Mouse (Mus musculus) ZHBTc4 (cell line): ENCODE measurements at regions not wholly inside any gene's neighbourhood (a gene's known extent, or its start where the extent isn't known, plus 50 kb on each side); places are given as distances from the start of the nearest gene placed in this dataset.

ENCODE experiments used
- DNase-seq: peaks from one replicate; pipeline ENCODE4 v3.0.0-alpha.2; 2011; ENCODE audit warnings: low read depth, low spot score

GRCm38 (mm10) chr14:45984135-45984892 is 326.4 kb upstream of the Ddhd1 start:
- DNase-seq = no peak

GRCm38 (mm10) chr14:45992041-45992869 is 334.3 kb upstream of the Ddhd1 start:
- no peak for DNase-seq

- no peak for DNase-seq
Observed at GRCm38 (mm10) chr14:45992870-45993135, 334.9 kb upstream of the Ddhd1 start.

- DNase-seq = peak; percentile 51
Observed at GRCm38 (mm10) chr14:45993669-45994068, 335.7 kb upstream of the Ddhd1 start.

GRCm38 (mm10) chr14:45996760-45997159 is 338.8 kb upstream of the Ddhd1 start:
- no peak for DNase-seq

- no peak for DNase-seq
Observed at GRCm38 (mm10) chr14:46004078-46004477, 346.1 kb upstream of the Ddhd1 start.

GRCm38 (mm10) chr14:46005307-46005706 is 347.4 kb upstream of the Ddhd1 start:
- DNase-seq = no peak

GRCm38 (mm10) chr14:46013232-46013631 is 355.3 kb upstream of the Ddhd1 start:
- no peak for DNase-seq

GRCm38 (mm10) chr14:46014090-46014489 is 356.1 kb upstream of the Ddhd1 start:
- DNase-seq = no peak

- DNase-seq = no peak
Observed at GRCm38 (mm10) chr14:46015682-46016400, 357.9 kb upstream of the Ddhd1 start.

- no peak for DNase-seq
Observed at GRCm38 (mm10) chr14:46016701-46017106, 358.8 kb upstream of the Ddhd1 start.

- DNase-seq = no peak
Observed at GRCm38 (mm10) chr14:46017286-46017685, 359.3 kb upstream of the Ddhd1 start.

GRCm38 (mm10) chr14:46017976-46018375 is 360.0 kb upstream of the Ddhd1 start:
- no peak for DNase-seq

GRCm38 (mm10) chr14:46019240-46020025 is 359.8 kb upstream of the Gm15217 start:
- no peak for DNase-seq

GRCm38 (mm10) chr14:46034301-46034700 is 344.9 kb upstream of the Gm15217 start:
- no peak for DNase-seq

GRCm38 (mm10) chr14:46060622-46061381 is 318.4 kb upstream of the Gm15217 start:
- peak; percentile 30 for DNase-seq

- no peak for DNase-seq
Observed at GRCm38 (mm10) chr14:46067102-46067801, 312.0 kb upstream of the Gm15217 start.

- no peak for DNase-seq
Observed at GRCm38 (mm10) chr14:46071244-46071643, 308.0 kb upstream of the Gm15217 start.

- DNase-seq = peak; percentile 74
Observed at GRCm38 (mm10) chr14:46076738-46077137, 302.5 kb upstream of the Gm15217 start.
